In the genomic region with DNA sequence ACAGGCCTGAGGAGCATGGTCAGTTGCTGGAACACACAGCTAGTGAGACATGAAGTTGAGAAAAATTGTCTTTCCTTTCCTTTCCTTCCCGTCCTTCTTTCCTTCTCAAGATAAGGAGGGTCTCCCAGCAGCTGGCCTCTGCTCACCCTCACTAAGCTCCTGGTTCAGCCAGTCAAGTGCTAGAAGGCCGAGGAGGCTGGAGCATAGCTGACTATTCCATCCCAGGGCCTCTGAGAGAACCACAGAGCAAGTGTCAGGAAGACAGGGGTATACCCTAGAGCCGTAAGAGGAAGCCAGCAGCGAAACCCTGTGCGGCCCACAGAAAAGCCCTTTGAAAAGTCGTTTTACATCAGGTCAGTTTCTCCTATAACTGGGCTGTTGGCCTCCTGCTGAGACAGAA, we compare ENCODE assay signal across 25 mouse cellular contexts.
"Had no signal": no experiment of that assay in that cellular context is flagged by ENCODE, and none has a peak within 500 bp of the region (broad histone marks: within the 10 kb centered on the region; RNA-seq: fewer than 3 reads in every experiment).

No protein-coding gene starts in this region.

- H3K27ac ChIP-seq: heart, embryonic 13.5 days; heart, embryonic 15.5 days; hindbrain, embryonic 13.5 days; hindbrain, embryonic 15.5 days; hindbrain, postnatal 0 days; kidney, embryonic 15.5 days; kidney, postnatal 0 days; limb, embryonic 13.5 days; limb, embryonic 15.5 days; liver, embryonic 12.5 days had no signal

- DNase-seq: gastrocnemius, postnatal 14 days; gastrocnemius, postnatal 36 days; heart, adult 18-20 months; heart, postnatal 14 days; heart, postnatal 36 days; kidney, adult 11 months; kidney, adult 2 months; kidney, adult 9 months; kidney, postnatal 14 days; kidney, postnatal 36 days; layer of hippocampus, adult 9-11 months; layer of hippocampus, postnatal 36 days; left cerebral cortex, postnatal 4 days had no signal

- H3K4me2 ChIP-seq: heart, embryonic 11.5 days; heart, embryonic 13.5 days; heart, embryonic 15.5 days; hindbrain, embryonic 13.5 days; hindbrain, embryonic 15.5 days; kidney, embryonic 15.5 days; limb, embryonic 13.5 days; limb, embryonic 15.5 days; liver, embryonic 12.5 days had no signal

- H3K9ac ChIP-seq: heart, embryonic 13.5 days; heart, embryonic 15.5 days; hindbrain, embryonic 13.5 days; hindbrain, embryonic 15.5 days; kidney, embryonic 15.5 days; limb, embryonic 13.5 days; limb, embryonic 15.5 days; liver, embryonic 12.5 days had no signal

- H3K27me3 ChIP-seq: heart, embryonic 13.5 days; heart, embryonic 15.5 days; hindbrain, embryonic 13.5 days; hindbrain, embryonic 15.5 days; kidney, embryonic 15.5 days; limb, embryonic 13.5 days; limb, embryonic 15.5 days; liver, embryonic 12.5 days had no signal

- H3K9me3 ChIP-seq: heart, embryonic 13.5 days; heart, embryonic 15.5 days; hindbrain, embryonic 13.5 days; hindbrain, embryonic 15.5 days; kidney, embryonic 15.5 days; limb, embryonic 13.5 days; limb, embryonic 15.5 days; liver, embryonic 12.5 days had no signal

- ATAC-seq: hindbrain, postnatal 0 days; intestine, embryonic 16.5 days; liver, embryonic 12.5 days had no signal

- H3K4me3 ChIP-seq: heart, embryonic 13.5 days; heart, embryonic 15.5 days; hindbrain, embryonic 13.5 days; hindbrain, embryonic 15.5 days; kidney, embryonic 15.5 days; limb, embryonic 13.5 days; limb, embryonic 15.5 days; liver, embryonic 12.5 days had no signal

- H3K4me1 ChIP-seq: heart, embryonic 13.5 days; heart, embryonic 15.5 days; kidney, embryonic 15.5 days; limb, embryonic 15.5 days; liver, embryonic 12.5 days had no signal

- H3K36me3 ChIP-seq: heart, embryonic 13.5 days; heart, embryonic 15.5 days; hindbrain, embryonic 13.5 days; hindbrain, embryonic 15.5 days; kidney, embryonic 15.5 days; limb, embryonic 13.5 days; limb, embryonic 15.5 days; liver, embryonic 12.5 days had no signal
